Mouse (Mus musculus): ENCODE data around the gene Gdf2. TPM values are rescaled to one million over a fixed set of nuclear protein-coding genes. Genes with fewer than 3 reads are reported as not detected.

Gene Gdf2
- total and polyA plus RNA-seq, 2 experiments, result 5.4 to 13.1 TPM

DNA sequence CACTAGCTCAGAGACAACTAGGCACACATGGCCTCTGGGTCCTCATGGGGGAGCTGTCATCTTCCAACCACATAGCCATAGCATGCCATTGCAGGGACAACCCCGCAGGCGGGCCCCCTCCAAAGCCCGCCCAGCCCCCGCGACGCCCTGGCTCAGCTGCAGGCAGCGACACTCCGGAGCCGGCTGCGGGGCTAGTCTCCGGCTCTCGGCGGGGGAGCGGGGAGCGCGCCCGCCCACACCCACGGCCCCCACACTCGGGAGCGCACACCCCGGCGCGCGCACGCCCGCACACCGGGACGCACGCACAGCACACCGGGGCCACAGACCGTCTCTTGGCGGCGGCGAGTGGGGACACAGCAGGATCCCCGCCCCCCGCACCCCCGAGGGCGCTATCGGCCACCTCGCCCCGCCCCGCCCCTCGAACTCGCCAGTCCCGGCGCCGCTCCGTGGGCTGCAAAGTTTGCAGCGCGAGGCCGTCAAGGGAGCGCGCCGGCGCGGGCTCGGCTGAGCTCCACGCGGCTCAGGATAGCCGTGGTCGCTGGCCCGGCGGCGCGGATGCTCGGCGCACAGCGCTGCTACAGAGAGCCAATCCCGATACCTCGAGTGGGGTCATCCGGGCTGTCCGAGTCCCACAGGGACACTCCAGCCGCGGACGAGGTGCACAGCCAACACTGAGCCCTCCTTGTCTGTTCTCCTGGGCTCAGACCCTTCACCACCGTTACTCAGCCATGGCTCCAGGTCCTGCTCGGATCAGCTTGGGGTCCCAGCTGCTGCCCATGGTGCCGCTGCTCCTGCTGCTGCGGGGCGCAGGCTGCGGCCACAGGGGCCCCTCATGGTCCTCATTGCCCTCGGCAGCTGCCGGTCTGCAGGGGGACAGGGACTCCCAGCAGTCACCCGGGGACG, 17.4 kb upstream of the Gdf2 start, which contains the start of gene Gdf10:
Gdf10 (plus strand) TSS at position 420 of the 903 bp plus-strand sequence.
- Histone ChIP-seq H3K36me3 (ENCODE audit: control insufficient read depth, insufficient read depth, low read length) (no peaks in the 10 kb centered on the region), H3K79me2 (ENCODE audit: control insufficient read depth, insufficient read depth, low read length) (no peaks in the 10 kb centered on the region), H3K4me3 (ENCODE audit: insufficient read depth, low read depth, low read length) (peak within 1 kb of the TSS; percentile 49), H3K27me3 (ENCODE audit: control insufficient read depth, insufficient read depth, low read length) (no peaks in the 10 kb centered on the region), H3K4me1 (ENCODE audit: control insufficient read depth, insufficient read depth, low read length) (no peaks in the 10 kb centered on the region), H3K9ac (ENCODE audit: low read depth, low read length) (peak within 1 kb of the TSS; percentile 32), H3K27ac (replicated peaks; ENCODE audit: insufficient read depth, low read depth, low read length) (no peak within 1 kb of the TSS)
- 1% methylated on average over 82 of the region's 85 CpGs for WGBS
- no peak for TF ChIP-seq CTCF (IDR thresholded peaks at IDR 0.05; ENCODE audit: low read depth, low read length)
- no peak for TF ChIP-seq POLR2A (IDR thresholded peaks at IDR 0.05; ENCODE audit: extremely low read depth, insufficient read depth, low read length)
- no peak for DNase-seq (ENCODE audit: extremely low read depth, low read depth, low spot score)

DNA sequence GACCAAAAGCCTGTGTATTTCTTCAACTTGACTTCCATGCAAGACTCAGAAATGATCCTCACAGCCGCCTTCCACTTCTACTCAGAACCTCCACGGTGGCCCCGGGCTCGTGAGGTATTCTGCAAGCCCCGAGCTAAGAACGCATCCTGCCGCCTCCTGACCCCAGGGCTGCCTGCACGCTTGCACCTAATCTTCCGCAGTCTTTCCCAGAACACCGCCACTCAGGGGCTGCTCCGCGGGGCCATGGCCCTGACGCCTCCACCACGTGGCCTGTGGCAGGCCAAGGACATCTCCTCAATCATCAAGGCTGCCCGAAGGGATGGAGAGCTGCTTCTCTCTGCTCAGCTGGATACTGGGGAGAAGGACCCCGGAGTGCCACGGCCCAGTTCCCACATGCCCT, 9.0 kb upstream of the Gdf2 start:
- peaks cover 5% of the 10 kb centered on the region; the same call in 1 of the 2 replicates for H3K27me3 ChIP-seq (ENCODE audit: control insufficient read depth, insufficient read depth, low read length)

DNA sequence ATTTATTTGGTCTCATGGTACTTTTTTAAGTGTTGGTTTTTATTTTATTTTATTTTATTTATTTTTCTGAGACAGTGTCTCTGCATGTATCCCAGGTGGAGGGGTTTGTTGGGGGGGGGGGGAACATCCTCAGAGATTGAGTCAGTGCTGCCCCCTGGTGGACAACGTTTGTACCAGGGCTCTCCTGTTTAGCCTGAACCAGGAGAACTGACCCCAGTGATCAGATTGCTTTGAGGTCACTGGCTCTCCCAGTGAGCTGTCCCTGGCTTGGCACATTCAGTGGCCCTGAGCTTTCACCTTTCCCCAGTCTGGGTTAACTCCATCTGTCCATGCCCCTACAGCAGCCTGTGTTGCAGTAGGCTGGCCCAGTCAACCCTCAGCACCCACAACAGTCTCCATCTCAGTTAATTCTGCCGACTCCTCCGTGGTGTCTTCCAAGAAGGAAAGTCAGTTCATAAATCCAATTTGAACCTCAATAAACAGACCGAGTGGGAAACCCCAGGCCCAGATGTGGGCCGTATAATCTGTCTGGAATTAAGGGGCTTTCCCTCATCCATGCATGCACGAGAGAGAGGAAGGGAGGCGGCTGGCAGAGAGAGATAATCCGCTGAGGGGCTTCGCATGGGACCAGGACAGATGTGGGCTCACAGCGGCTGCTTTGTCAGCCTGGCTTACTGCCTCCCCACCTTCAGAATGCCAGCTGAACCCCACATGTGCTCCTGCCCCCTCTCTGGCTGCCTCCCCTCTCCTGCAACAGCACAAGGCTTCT, 7.7 kb upstream of the Gdf2 start:
- Histone ChIP-seq H3K4me1 (ENCODE audit: control insufficient read depth, insufficient read depth, low read length) (no peaks in the 10 kb centered on the region), H3K27me3 (ENCODE audit: control insufficient read depth, insufficient read depth, low read length) (peaks cover 5% of the 10 kb centered on the region; the same call in 1 of the 2 replicates), H3K27ac (replicated peaks; ENCODE audit: insufficient read depth, low read depth, low read length) (no peak overlapping the region), H3K36me3 (ENCODE audit: control insufficient read depth, insufficient read depth, low read length) (no peaks in the 10 kb centered on the region), H3K9ac (ENCODE audit: low read depth, low read length) (no peak overlapping the region), H3K79me2 (ENCODE audit: control insufficient read depth, insufficient read depth, low read length) (no peaks in the 10 kb centered on the region), H3K4me3 (ENCODE audit: insufficient read depth, low read depth, low read length) (no peak overlapping the region)
- TF ChIP-seq CTCF (IDR thresholded peaks at IDR 0.05; ENCODE audit: low read depth, low read length), result peak; percentile 49
- no peak for TF ChIP-seq POLR2A (IDR thresholded peaks at IDR 0.05; ENCODE audit: extremely low read depth, insufficient read depth, low read length)
- peak; percentile 35 for DNase-seq (ENCODE audit: extremely low read depth, low read depth, low spot score)
- WGBS, result 62% methylated on average over 10 of the region's 10 CpGs

More for the DNA sequence above, 9.0 kb upstream of the Gdf2 start:
- Histone ChIP-seq H3K4me1 (ENCODE audit: control insufficient read depth, insufficient read depth, low read length) (no peaks in the 10 kb centered on the region), H3K27ac (replicated peaks; ENCODE audit: insufficient read depth, low read depth, low read length) (no peak overlapping the region), H3K79me2 (ENCODE audit: control insufficient read depth, insufficient read depth, low read length) (no peaks in the 10 kb centered on the region), H3K4me3 (ENCODE audit: insufficient read depth, low read depth, low read length) (no peak overlapping the region), H3K36me3 (ENCODE audit: control insufficient read depth, insufficient read depth, low read length) (no peaks in the 10 kb centered on the region), H3K9ac (ENCODE audit: low read depth, low read length) (no peak overlapping the region)
- no peak for DNase-seq (ENCODE audit: extremely low read depth, low read depth, low spot score)
- TF ChIP-seq POLR2A (IDR thresholded peaks at IDR 0.05; ENCODE audit: extremely low read depth, insufficient read depth, low read length), result no peak
- no peak for TF ChIP-seq CTCF (IDR thresholded peaks at IDR 0.05; ENCODE audit: low read depth, low read length)
- 34% methylated on average over 17 of the region's 17 CpGs for WGBS

DNA sequence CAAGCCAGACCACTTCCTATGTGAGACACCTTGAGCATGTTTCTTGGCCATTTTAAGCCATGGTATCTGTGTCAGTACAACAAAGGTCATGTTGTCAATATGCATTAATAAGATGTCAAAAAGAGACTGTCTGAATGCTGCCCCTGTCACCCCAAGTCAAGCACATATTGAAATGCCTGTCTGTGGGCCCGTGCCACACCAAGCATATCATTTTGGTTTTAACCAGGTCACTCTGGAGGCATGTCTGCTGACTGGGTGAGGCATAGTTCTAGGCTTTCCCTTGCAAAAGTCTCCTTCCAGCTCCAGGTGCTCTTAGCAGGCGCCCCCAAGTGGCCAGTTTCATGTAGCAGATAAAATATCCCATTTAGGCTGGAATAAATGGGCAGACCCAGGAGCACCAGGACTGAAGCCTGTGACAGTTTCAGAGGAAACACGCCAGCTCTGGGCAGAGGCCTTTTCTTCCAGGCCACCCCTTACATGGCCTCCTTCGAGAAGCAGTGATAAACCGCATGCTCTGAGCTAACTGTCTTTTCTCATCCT, 7.0 kb upstream of the Gdf2 start:
- DNase-seq (ENCODE audit: extremely low read depth, low read depth, low spot score), result no peak

DNA sequence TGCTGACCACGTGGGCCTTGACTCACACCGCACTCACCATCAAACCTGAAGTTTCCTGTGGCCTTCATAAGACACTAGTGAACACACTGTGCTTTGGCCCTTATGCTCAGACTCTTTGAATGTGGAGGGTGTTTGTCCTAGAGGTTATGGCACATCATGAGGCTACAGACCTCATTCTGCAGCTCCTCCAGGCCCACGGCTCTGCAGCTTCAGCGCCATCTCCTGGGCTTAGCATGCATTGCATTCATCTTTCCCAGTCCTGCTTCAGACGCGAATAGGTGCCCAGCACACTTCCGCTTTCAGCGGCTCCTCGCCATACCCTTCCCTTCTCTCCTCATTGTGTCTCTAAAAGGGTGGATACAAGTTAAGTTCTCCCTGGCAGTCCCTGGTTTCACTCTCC, 1.7 kb upstream of the Gdf2 start:
- Histone ChIP-seq H3K27ac (replicated peaks; ENCODE audit: insufficient read depth, low read depth, low read length) (peak overlapping the region; percentile 10; the same call in 1 of the 2 replicates), H3K79me2 (ENCODE audit: control insufficient read depth, insufficient read depth, low read length) (no peaks in the 10 kb centered on the region), H3K36me3 (ENCODE audit: control insufficient read depth, insufficient read depth, low read length) (no peaks in the 10 kb centered on the region), H3K4me3 (ENCODE audit: insufficient read depth, low read depth, low read length) (no peak overlapping the region), H3K27me3 (ENCODE audit: control insufficient read depth, insufficient read depth, low read length) (no peaks in the 10 kb centered on the region), H3K9ac (ENCODE audit: low read depth, low read length) (no peak overlapping the region), H3K4me1 (ENCODE audit: control insufficient read depth, insufficient read depth, low read length) (no peaks in the 10 kb centered on the region)
- WGBS, result 26% methylated on average over 9 of the region's 9 CpGs
- TF ChIP-seq CTCF (IDR thresholded peaks at IDR 0.05; ENCODE audit: low read depth, low read length) (peak; percentile 84), POLR2A (IDR thresholded peaks at IDR 0.05; ENCODE audit: extremely low read depth, insufficient read depth, low read length) (no peak)
- peak; percentile 28 for DNase-seq (ENCODE audit: extremely low read depth, low read depth, low spot score)

More for the DNA sequence above, 7.0 kb upstream of the Gdf2 start:
- no peak overlapping the region for H3K9ac ChIP-seq (ENCODE audit: low read depth, low read length)
- no peaks in the 10 kb centered on the region for H3K36me3 ChIP-seq (ENCODE audit: control insufficient read depth, insufficient read depth, low read length)
- 45% methylated on average over 5 of the region's 5 CpGs for WGBS
- H3K4me1 ChIP-seq (ENCODE audit: control insufficient read depth, insufficient read depth, low read length), result no peaks in the 10 kb centered on the region
- H3K27ac ChIP-seq (replicated peaks; ENCODE audit: insufficient read depth, low read depth, low read length), result no peak overlapping the region
- H3K4me3 ChIP-seq (ENCODE audit: insufficient read depth, low read depth, low read length), result no peak overlapping the region
- no peaks in the 10 kb centered on the region for H3K79me2 ChIP-seq (ENCODE audit: control insufficient read depth, insufficient read depth, low read length)
- peaks cover 5% of the 10 kb centered on the region; the same call in 1 of the 2 replicates for H3K27me3 ChIP-seq (ENCODE audit: control insufficient read depth, insufficient read depth, low read length)
- TF ChIP-seq POLR2A (IDR thresholded peaks at IDR 0.05; ENCODE audit: extremely low read depth, insufficient read depth, low read length) (no peak), CTCF (IDR thresholded peaks at IDR 0.05; ENCODE audit: low read depth, low read length) (peak; percentile 48; the same call in 1 of the 2 replicates)

Measured in liver, adult 2 months (tissue).